Mouse (Mus musculus) MEL (cell line): ENCODE results near the gene Pgls.

Experiments
- CTCF ChIP-seq, 3 experiments: IDR thresholded peaks in 2 of 3; conservative IDR thresholded peaks in 1 of 3; 2 replicates each; pipeline ENCODE4 v1.5.1; 2011 to 2012; ENCODE audit warnings: low read length in 3 of 3, low read depth in 2 of 3, mild to moderate bottlenecking in 2 of 3, improper control_type of control experiment in 1 of 3, inconsistent platforms in 1 of 3, mixed read lengths in 1 of 3, moderate library complexity in 1 of 3; ENCODE audit not compliant: control insufficient read depth in 1 of 3, insufficient read depth in 1 of 3, poor library complexity in 1 of 3, severe bottlenecking in 1 of 3
- E2F4 ChIP-seq: IDR thresholded peaks from 2 replicates; pipeline ENCODE4 v1.6.1; 2011; ENCODE audit warnings: low read depth, low read length, improper control_type of control experiment, borderline replicate concordance
- GABPA ChIP-seq: IDR thresholded peaks from 2 replicates; pipeline ENCODE4 v1.6.1; 2012; ENCODE audit warnings: low read depth, mild to moderate bottlenecking, inconsistent platforms, low read length, improper control_type of control experiment, moderate library complexity
- GATA1 ChIP-seq: IDR thresholded peaks from 2 replicates; pipeline ENCODE4 v1.6.1; 2011; ENCODE audit warnings: low read depth, low read length, improper control_type of control experiment
- HCFC1 ChIP-seq: IDR thresholded peaks from 2 replicates; pipeline ENCODE4 v1.6.1; 2012; ENCODE audit warnings: low read depth, mild to moderate bottlenecking, inconsistent platforms, low read length, improper control_type of control experiment, moderate library complexity
- MAZ ChIP-seq: IDR thresholded peaks from 2 replicates; pipeline ENCODE4 v1.6.1; 2012; ENCODE audit warnings: low read depth, mild to moderate bottlenecking, inconsistent platforms, low read length, improper control_type of control experiment
- POLR2A ChIP-seq, 2 experiments: IDR thresholded peaks; 2 replicates each; pipeline ENCODE4 v1.6.1; 2011 to 2012; ENCODE audit warnings: low read length in 2 of 2, mild to moderate bottlenecking in 2 of 2, control low read depth in 1 of 2, improper control_type of control experiment in 1 of 2, low read depth in 1 of 2, moderate library complexity in 1 of 2; ENCODE audit not compliant: control insufficient read depth in 1 of 2, insufficient read depth in 1 of 2, poor library complexity in 1 of 2
- TAL1 ChIP-seq: IDR thresholded peaks from 2 replicates; pipeline ENCODE4 v1.6.1; 2012; ENCODE audit warnings: mild to moderate bottlenecking, inconsistent platforms, low read length, moderate library complexity, mixed read lengths
- TBP ChIP-seq: IDR thresholded peaks from 2 replicates; pipeline ENCODE4 v1.8.0; 2011; ENCODE audit warnings: low read depth, low read length, improper control_type of control experiment
- USF2 ChIP-seq, 2 experiments: IDR thresholded peaks; 2 replicates each; pipeline ENCODE4 v1.6.1; 2011 to 2012; ENCODE audit warnings: improper control_type of control experiment in 2 of 2, low read length in 2 of 2, borderline replicate concordance in 1 of 2, inconsistent platforms in 1 of 2, low read depth in 1 of 2, mild to moderate bottlenecking in 1 of 2; ENCODE audit not compliant: insufficient read depth in 1 of 2
- ZKSCAN1 ChIP-seq: IDR thresholded peaks from 2 replicates; pipeline ENCODE4 v1.6.1; 2012; ENCODE audit warnings: low read depth, mild to moderate bottlenecking, inconsistent platforms, low read length, improper control_type of control experiment, moderate library complexity
- ZNF384 ChIP-seq: IDR thresholded peaks from 2 replicates; pipeline ENCODE4 v1.6.1; 2012; ENCODE audit warnings: low read depth, mild to moderate bottlenecking, inconsistent platforms, low read length, improper control_type of control experiment

GRCm38 (mm10) chr8:71562751-71563150 lies 29.2 kb upstream of the Pgls start:
- no peak for TF ChIP-seq USF2 (IDR thresholded peaks at IDR 0.05; ENCODE audit: borderline replicate concordance in 1 of 2, insufficient read depth in 1 of 2, low read depth in 1 of 2, low read length in 2 of 2)
- no peak for TF ChIP-seq CTCF (IDR thresholded peaks at IDR 0.05 in 2 of 3, conservative IDR thresholded peaks at IDR 0.05 in 1 of 3; ENCODE audit: control insufficient read depth in 1 of 3, insufficient read depth in 1 of 3, low read depth in 2 of 3, low read length in 3 of 3, poor library complexity in 1 of 3, severe bottlenecking in 1 of 3)
- no peak for TF ChIP-seq HCFC1
- no peak for TF ChIP-seq ZKSCAN1
- TF ChIP-seq TAL1, result no peak
- no peak for TF ChIP-seq GABPA
- TF ChIP-seq GATA1, result no peak
- TF ChIP-seq POLR2A (IDR thresholded peaks at IDR 0.05; ENCODE audit: control insufficient read depth in 1 of 2, insufficient read depth in 1 of 2, low read depth in 1 of 2, low read length in 2 of 2, poor library complexity in 1 of 2), result no peak
- no peak for TF ChIP-seq ZNF384
- no peak for TF ChIP-seq TBP
- TF ChIP-seq E2F4, result no peak
- TF ChIP-seq MAZ, result no peak
